Mouse (Mus musculus) limb, embryonic 14.5 days (tissue): Measurements from ENCODE around the gene Uap1l1. TPM values are rescaled to one million over a fixed set of nuclear protein-coding genes. Genes with fewer than 3 reads are reported as not detected.

Experiments
- ATAC-seq: fragments of 200-750 bp; cut with Nextera tagmentation; 2 replicates; pipeline ENCODE4 v1.8.0; 2017; ENCODE audit warnings: low read depth, moderate number of reproducible peaks, moderate TSS enrichment; ENCODE audit not compliant: low FRiP score
- DNase-seq: peaks from one replicate; pipeline ENCODE4 v3.0.0-alpha.2; 2015; ENCODE audit warnings: low spot score
- H3K27ac ChIP-seq: fragments of 300-500 bp; sonication (generic); replicated peaks from 2 replicates; pipeline ENCODE4 v1.5.1; 2014; ENCODE audit warnings: low read depth, mild to moderate bottlenecking, low read length, moderate library complexity, mixed read lengths
- H3K27me3 ChIP-seq: fragments of 300-500 bp; sonication (generic); 2 replicates; pipeline ENCODE4 v1.6.1; 2014; ENCODE audit warnings: low read length, mixed read lengths; ENCODE audit not compliant: control insufficient read depth, insufficient read depth
- H3K36me3 ChIP-seq: fragments of 300-500 bp; sonication (generic); 2 replicates; pipeline ENCODE4 v1.6.1; 2014; ENCODE audit warnings: mild to moderate bottlenecking, low read length, moderate library complexity, mixed read lengths; ENCODE audit not compliant: control insufficient read depth, insufficient read depth
- H3K4me1 ChIP-seq: fragments of 300-500 bp; sonication (generic); 2 replicates; pipeline ENCODE4 v1.6.1; 2014; ENCODE audit warnings: antibody characterized with exemption, low read length, mixed read lengths; ENCODE audit not compliant: control insufficient read depth, insufficient read depth
- H3K4me2 ChIP-seq: fragments of 300-500 bp; sonication (generic); replicated peaks from 2 replicates; pipeline ENCODE4 v1.6.1; 2014; ENCODE audit warnings: low read depth, mild to moderate bottlenecking, low read length, moderate library complexity; ENCODE audit not compliant: severe bottlenecking
- H3K4me3 ChIP-seq: fragments of 300-500 bp; sonication (generic); replicated peaks from 2 replicates; pipeline ENCODE4 v1.5.1; 2014; ENCODE audit warnings: low read length
- H3K9ac ChIP-seq: fragments of 300-500 bp; sonication (generic); 2 replicates; pipeline ENCODE4 v1.6.1; 2014; ENCODE audit warnings: mild to moderate bottlenecking, low read depth, low read length, moderate library complexity; ENCODE audit not compliant: severe bottlenecking
- H3K9me3 ChIP-seq: fragments of 300-500 bp; sonication (generic); 2 replicates; pipeline ENCODE4 v1.6.1; 2016; ENCODE audit warnings: low read length; ENCODE audit not compliant: control insufficient read depth
- POLR2A ChIP-seq: fragments of 200-500 bp; IDR thresholded peaks from 2 replicates; pipeline ENCODE4 v1.8.0; 2012; ENCODE audit warnings: inconsistent platforms, mild to moderate bottlenecking, moderate library complexity, borderline replicate concordance; ENCODE audit not compliant: insufficient read depth, insufficient read length; ENCODE audit errors: extremely low read depth
- WGBS: fragments of 180-500 bp; shearing (Covaris S2); extraction: QIAGEN DNeasy Blood & Tissue Kit; methylation state at CpG from one replicate; pipeline ENCODE4 v1.1.7; 2014; 5-methylcytosine and 5-hydroxymethylcytosine counted together
- polyA plus RNA-seq, 2 experiments: library from polyadenylated mRNA; depleted of rRNA in 1 of 2; stranded (reverse) in 1 of 2; unstranded in 1 of 2; fragments of >200 nt; fragmentation: Nextera tagmentation in 1 of 2; extraction: Ambion mirVana in 1 of 2; gene quantifications; 2 replicates each; pipeline versions ENCODE4 v1.2.1 to v1.2.3; 2012 to 2014

Gene Uap1l1
- polyA plus RNA-seq, 2 experiments, result 8.2 to 15.8 TPM

DNA sequence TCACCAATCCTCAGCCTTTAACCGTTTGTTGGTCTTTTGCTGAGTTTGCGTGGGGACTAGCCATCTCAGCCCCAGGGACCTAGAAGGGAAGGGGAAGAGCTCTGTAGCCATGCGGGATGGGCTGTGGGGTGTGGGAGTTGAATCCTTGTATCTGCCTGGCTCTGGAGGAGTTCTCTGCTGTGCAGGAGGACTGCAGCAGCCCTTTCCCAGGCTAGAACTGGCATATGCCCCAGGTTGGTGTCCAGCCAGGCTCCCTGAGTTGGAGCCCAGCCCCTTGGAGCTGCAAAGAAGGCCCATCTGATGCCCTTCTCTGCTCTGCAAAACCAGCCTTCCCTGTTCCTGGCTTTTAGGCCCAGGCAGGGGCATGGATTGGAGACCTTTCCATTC lies 31.1 kb upstream of the Uap1l1 start:
- 0 out of 2 replicates have a peak, but pooled peaks cover 7% of the 10 kb centered on the region for H3K4me1 ChIP-seq
- H3K36me3 ChIP-seq, result no peaks in the 10 kb centered on the region
- DNase-seq (no peak), ATAC-seq (no peak)
- no peak for TF ChIP-seq POLR2A
- peaks cover 61% of the 10 kb centered on the region for H3K27me3 ChIP-seq
- H3K4me2 ChIP-seq, result peak overlapping the region; percentile 46; the same call in 1 of the 2 replicates
- no peak overlapping the region for H3K4me3 ChIP-seq
- no peak overlapping the region for H3K9ac ChIP-seq
- WGBS, result 35% methylated on average over 3 of the region's 3 CpGs
- H3K27ac ChIP-seq, result no peak overlapping the region
- H3K9me3 ChIP-seq, result no peaks in the 10 kb centered on the region

DNA sequence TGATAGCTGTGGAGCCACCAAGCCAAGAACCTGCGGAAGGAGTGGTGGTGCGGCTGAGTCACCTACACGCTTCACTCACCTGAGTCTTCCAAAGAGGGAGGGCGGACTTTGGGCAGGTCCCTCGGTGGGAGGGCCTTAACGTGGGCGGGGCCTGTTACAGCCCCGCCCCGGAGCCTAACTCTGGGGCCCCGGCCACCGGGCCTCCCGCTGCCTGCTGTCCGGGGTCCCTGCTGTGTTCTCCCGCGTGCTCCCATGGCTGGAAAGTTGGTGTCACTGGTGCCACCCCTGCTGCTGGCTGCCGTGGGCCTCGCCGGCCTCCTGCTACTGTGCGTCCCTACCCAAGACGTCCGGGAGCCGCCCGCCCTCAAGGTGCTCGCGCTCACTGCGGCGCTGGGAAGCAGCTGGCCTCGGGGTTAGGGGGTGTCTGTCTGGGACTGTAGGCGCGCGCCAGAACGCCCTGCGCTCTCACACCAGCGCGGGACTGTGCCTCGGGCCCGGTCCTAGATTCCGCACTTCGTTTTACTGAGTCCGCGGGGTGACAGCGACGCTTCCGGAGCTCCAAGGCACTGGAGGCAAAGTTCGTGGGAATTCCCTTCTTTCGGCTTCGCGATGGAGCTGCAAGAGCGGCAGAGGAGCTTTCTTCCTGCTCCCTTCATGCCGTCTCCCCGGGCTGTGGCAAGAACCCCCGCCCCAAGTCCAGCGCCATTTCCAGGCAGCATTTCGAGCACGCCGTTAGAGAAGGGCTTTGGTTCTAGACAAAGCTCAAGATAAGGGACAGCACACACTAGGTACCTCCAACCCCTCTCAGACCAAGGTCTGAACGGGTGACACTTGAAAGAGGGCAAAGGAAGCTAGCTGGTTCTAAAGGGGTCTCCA lies 30.5 kb upstream of the Uap1l1 start, which contains the start of gene Entpd2:
Gene Entpd2, plus strand, starts transcription at position 154 of the 876 bp plus-strand sequence.
- H3K9ac ChIP-seq, result no peak within 1 kb of the TSS
- ATAC-seq (no peak), DNase-seq (no peak)
- H3K27me3 ChIP-seq, result peaks cover 55% of the 10 kb centered on the region
- H3K4me3 ChIP-seq, result peak within 1 kb of the TSS; percentile 31
- 1% methylated on average over 57 of the region's 57 CpGs for WGBS
- no peak within 1 kb of the TSS for H3K27ac ChIP-seq
- H3K36me3 ChIP-seq, result no peaks in the 10 kb centered on the region
- no peak for TF ChIP-seq POLR2A
- H3K9me3 ChIP-seq, result no peaks in the 10 kb centered on the region
- peak within 1 kb of the TSS; percentile 46 for H3K4me2 ChIP-seq
- 0 out of 2 replicates have a peak, but pooled peaks cover 7% of the 10 kb centered on the region for H3K4me1 ChIP-seq

DNA sequence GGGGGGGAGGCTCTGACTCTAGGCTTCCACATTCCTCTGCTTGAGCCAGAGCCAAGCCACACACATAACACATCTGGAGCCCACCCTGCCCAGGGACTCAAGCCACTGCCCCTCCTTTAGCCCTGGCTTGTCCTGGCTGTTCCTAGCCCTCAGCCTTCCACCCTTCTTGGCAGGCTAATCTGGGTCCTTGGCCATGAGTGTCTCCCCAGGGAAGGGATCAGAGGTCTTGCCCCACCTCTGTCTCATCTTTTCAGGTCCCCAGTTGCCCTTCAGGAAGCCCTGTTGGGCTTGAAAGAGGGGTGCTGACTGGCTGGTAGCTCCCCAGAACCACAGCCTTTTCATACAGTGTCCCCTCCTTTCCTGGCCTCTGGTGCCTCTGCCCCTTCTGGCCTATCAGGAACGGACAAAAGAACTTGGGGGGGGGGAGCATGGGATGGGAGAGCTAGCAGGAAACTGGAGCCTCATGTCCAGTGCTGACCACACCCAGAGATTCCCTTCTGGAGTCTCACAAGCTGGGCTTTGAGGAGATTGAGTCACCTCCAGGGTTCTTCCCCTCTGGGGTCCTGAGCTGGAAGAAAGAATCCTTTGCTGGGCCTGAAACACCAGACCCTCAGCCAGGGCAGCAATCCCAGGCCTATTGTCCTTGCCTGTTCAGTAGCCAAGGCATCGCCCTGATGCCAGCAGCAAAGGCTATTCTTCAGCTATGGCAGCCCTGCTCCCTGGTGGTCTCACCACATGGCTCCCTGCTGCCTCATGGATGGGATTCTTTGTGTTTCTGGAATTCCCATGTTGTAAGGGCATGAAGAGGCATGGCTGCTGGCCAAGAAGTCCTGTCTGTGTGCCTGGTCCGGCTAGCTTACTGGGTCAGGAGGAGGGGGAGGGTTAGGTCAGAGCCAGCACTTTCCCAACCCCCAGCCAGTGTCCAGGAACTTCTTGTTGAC lies 29.1 kb upstream of the Uap1l1 start:
- peaks cover 41% of the 10 kb centered on the region for H3K27me3 ChIP-seq
- peak; percentile 20 for DNase-seq
- 0 out of 2 replicates have a peak, but pooled peaks cover 7% of the 10 kb centered on the region for H3K4me1 ChIP-seq
- no peaks in the 10 kb centered on the region for H3K9me3 ChIP-seq
- H3K4me3 ChIP-seq, result no peak overlapping the region
- no peak overlapping the region for H3K9ac ChIP-seq
- H3K27ac ChIP-seq, result no peak overlapping the region
- no peak for TF ChIP-seq POLR2A
- no peak for ATAC-seq
- WGBS, result 44% methylated on average over 3 of the region's 3 CpGs
- H3K36me3 ChIP-seq, result no peaks in the 10 kb centered on the region
- H3K4me2 ChIP-seq, result no peak overlapping the region

DNA sequence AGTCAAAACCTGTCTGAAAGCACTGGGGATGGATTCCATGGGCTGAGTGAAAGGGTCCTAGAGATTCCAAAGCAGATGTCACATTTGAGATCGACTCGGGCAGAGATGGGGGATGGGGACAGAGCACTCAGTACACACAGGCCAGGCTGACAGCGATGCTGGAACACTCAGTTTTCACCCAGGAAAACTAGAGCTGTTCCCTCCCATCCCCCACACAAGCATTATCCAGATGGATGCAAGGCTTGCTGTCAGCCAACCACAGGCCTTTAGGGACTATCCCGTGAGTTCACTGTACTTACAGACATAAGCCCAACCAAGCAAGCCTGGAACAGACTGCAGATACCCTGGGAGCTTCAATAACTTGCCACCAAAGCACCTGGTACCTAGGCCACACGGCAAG lies 25.8 kb upstream of the Uap1l1 start:
- no peak for DNase-seq
- no peak for ATAC-seq
- Histone ChIP-seq H3K27me3 (peaks cover 18% of the 10 kb centered on the region), H3K4me3 (no peak overlapping the region), H3K27ac (no peak overlapping the region), H3K36me3 (no peaks in the 10 kb centered on the region), H3K4me2 (no peak overlapping the region), H3K9me3 (no peaks in the 10 kb centered on the region), H3K4me1 (0 out of 2 replicates have a peak, but pooled peaks cover 7% of the 10 kb centered on the region), H3K9ac (no peak overlapping the region)
- TF ChIP-seq POLR2A, result no peak
- WGBS, result 64% methylated on average over 5 of the region's 5 CpGs

DNA sequence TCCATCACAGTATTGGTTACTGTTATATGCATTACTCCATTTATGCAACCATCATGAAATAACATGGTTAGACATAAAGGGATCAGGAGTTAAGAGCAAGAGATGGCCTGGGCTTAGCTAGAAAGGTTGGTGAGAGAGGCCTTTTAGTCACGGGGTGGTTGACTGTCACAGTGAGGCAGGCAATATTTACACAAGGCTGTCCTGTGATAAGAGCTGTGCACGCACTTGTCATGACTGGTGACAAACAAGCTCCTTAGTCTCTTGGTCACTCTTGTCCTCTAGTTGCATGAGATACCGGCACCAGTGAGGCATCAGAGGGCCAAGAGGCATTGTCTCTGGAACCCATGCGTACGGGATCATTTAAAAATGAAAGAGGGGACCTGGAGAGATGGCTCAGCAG lies 19.0 kb upstream of the Uap1l1 start:
- no peaks in the 10 kb centered on the region for H3K9me3 ChIP-seq

More for the DNA sequence above, 19.0 kb upstream of the Uap1l1 start:
- no peaks in the 10 kb centered on the region for H3K36me3 ChIP-seq
- no peak for TF ChIP-seq POLR2A
- H3K4me2 ChIP-seq, result no peak overlapping the region
- no peaks in the 10 kb centered on the region for H3K4me1 ChIP-seq
- no peak overlapping the region for H3K27ac ChIP-seq
- no peaks in the 10 kb centered on the region for H3K27me3 ChIP-seq
- DNase-seq (no peak), ATAC-seq (no peak)
- H3K9ac ChIP-seq, result no peak overlapping the region
- WGBS, result 86% methylated on average over 5 of the region's 5 CpGs
- H3K4me3 ChIP-seq, result no peak overlapping the region
